Mouse (Mus musculus) stomach, postnatal 0 days (tissue): ENCODE results near the gene Desi2.

Experiments used
- CTCF ChIP-seq: IDR thresholded peaks from 2 replicates; pipeline ENCODE4 v1.5.1; 2016; ENCODE audit warnings: antibody characterized with exemption, low read depth, mild to moderate bottlenecking, moderate library complexity
- EP300 ChIP-seq: optimal IDR thresholded peaks from 2 replicates; pipeline ENCODE3; 2016; ENCODE audit warnings: antibody characterized with exemption

- no peak; the same call in 1 of the 2 replicates for TF ChIP-seq CTCF
- TF ChIP-seq EP300: no peak
Observed at GRCm38 (mm10) chr1:178276054-178276911, 89.1 kb downstream of the Desi2 start.
